8 mouse cellular contexts compared by ENCODE assay signal in the genomic region with DNA sequence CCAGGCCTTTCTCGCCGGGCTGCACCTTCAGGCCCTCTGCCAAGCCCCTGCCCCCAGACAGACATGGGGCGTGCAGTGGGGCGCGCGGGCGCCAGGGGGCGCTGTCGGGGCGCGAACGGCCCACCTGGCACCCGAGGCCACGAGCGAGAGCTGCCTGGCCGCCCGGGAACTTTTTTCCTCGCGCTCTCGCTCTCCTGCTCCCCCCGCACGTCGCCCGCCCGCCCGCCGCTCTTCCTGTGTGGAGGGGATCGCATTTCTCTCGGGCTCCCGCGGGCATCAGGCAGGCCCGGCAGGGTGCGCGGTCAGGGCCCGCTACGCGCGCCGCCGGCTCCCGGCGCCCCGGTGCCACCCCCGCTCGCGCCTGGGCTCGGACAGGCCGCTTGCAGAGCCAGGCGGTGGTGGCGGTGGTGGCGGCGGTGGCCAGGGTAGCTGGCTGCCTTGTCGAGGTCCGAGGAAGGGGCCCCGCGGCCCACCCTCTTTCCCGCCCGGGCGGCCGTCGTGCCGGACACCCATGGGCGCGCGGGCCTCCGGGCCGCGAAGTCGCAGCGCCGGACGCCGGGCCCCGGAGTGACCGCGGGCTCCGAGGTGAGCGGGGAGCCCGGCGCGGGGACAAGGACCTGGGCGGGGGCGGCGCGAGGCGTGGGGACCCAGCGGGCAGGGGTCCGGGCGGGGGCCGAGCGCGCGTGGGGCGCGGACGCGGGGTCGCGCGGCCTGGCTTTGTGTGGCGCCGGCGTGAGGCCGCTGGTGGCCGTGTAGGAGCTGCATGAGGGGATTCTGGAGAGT. TPM values are rescaled to one million over a fixed set of nuclear protein-coding genes. Genes with fewer than 3 reads are reported as not detected.
A peak's percentile ranks its signal among the peaks of the same experiment; 100 is the strongest.
DNase-seq lines count a peak whose midpoint lies in the region; ATAC-seq and TF ChIP-seq lines count a peak whose summit lies in the region.

Gene Rai1 (plus strand): TSS at position 204 of the 783 bp plus-strand sequence.

- peak within 1 kb of the TSS; percentile 99 for H3K27ac ChIP-seq in cortical plate, adult 2 months (ENCODE audit: insufficient read depth, low read length)
- H3K27ac ChIP-seq in hindbrain, postnatal 0 days = peak within 1 kb of the TSS; percentile 98
- H3K27ac ChIP-seq in left cerebral cortex, adult 2 months = peak within 1 kb of the TSS; percentile 99

- H3K4me1 ChIP-seq in cortical plate, adult 2 months (ENCODE audit: control insufficient read depth, insufficient read depth, low read length) = peaks cover 17% of the 10 kb centered on the region
- H3K4me1 ChIP-seq in hindbrain, postnatal 0 days (ENCODE audit: insufficient read depth, low read length) = peaks cover 29% of the 10 kb centered on the region

- peak within 1 kb of the TSS; percentile 90 for H3K4me2 ChIP-seq in hindbrain, postnatal 0 days (ENCODE audit: low read depth, low read length)

- intact Hi-C loops in left cerebral cortex, adult 2 months (cut with DNase I) = loop anchor here (1.0 to 5.0 kb wide), 3 partner anchors 71 to 312 kb away; partner anchors contain the start of genes Atpaf2 and Gid4

- no peak for TF ChIP-seq POLR2A in cortical plate, adult 2 months (IDR thresholded peaks at IDR 0.05; ENCODE audit: extremely low read depth, insufficient read depth, low read length)

- TF ChIP-seq CTCF in cortical plate, adult 2 months (IDR thresholded peaks at IDR 0.05; ENCODE audit: extremely low read depth, insufficient read depth, low read length) = peak; percentile 40; the same call in 1 of the 2 replicates
- TF ChIP-seq CTCF in hindbrain, postnatal 0 days (IDR thresholded peaks at IDR 0.05; ENCODE audit: low read depth) = peak; percentile 70
- peak; percentile 100 for TF ChIP-seq CTCF in left cerebral cortex, adult 2 months (IDR thresholded peaks at IDR 0.05)

- H3K4me3 ChIP-seq in cortical plate, adult 2 months (ENCODE audit: insufficient read depth, low read length) = peak within 1 kb of the TSS; percentile 76
- peak within 1 kb of the TSS; percentile 96 for H3K4me3 ChIP-seq in hindbrain, postnatal 0 days (ENCODE audit: low read length)
- peak within 1 kb of the TSS; percentile 90 for H3K4me3 ChIP-seq in left cerebral cortex, adult 2 months

- peak within 1 kb of the TSS; percentile 99 for H3K9ac ChIP-seq in hindbrain, postnatal 0 days (replicated peaks; ENCODE audit: low read length)

- DNase-seq in R1 (ENCODE audit: low read depth, low spot score) = peak; percentile 79
- peak; percentile 89 to 91 for DNase-seq in gastrocnemius, adult 8-10 months (ENCODE audit: low spot score in 2 of 2)
- peak; percentile 93 for DNase-seq in hindbrain, postnatal 0 days (ENCODE audit: low spot score)
- peak; percentile 93 to 96 for DNase-seq in left cerebral cortex, adult 2 months (ENCODE audit: extremely low spot score in 1 of 2, low spot score in 2 of 2)
- peak; percentile 91 for DNase-seq in right cerebral cortex, adult 18-20 months
- DNase-seq in urinary bladder, postnatal 10 days (ENCODE audit: low spot score) = peak; percentile 65

- peak; percentile 87 for ATAC-seq in hindbrain, postnatal 0 days
- peak; percentile 73 for ATAC-seq in megakaryocyte, adult 5-6 weeks (ENCODE audit: poor library complexity, severe bottlenecking)

- no peaks in the 10 kb centered on the region for H3K36me3 ChIP-seq in hindbrain, postnatal 0 days (ENCODE audit: insufficient read depth, low read length)

- H3K27me3 ChIP-seq in hindbrain, postnatal 0 days (ENCODE audit: insufficient read depth, low read length) = no peaks in the 10 kb centered on the region

- no peaks in the 10 kb centered on the region for H3K9me3 ChIP-seq in hindbrain, postnatal 0 days (ENCODE audit: low read length)

- WGBS in hindbrain, postnatal 0 days = under 1% methylated on average over 80 of the region's 105 CpGs

RNA-seq across cellular contexts. Expression of gene Rai1, which starts in this region (rescaled TPM):
- 41.8 and 41.9 TPM in 2 replicates for polyA plus RNA-seq in cortical plate, adult 2 months (2012; rRNA removed)
- 10 to 100 TPM; 18.0 to 25.7 (median 21.4) TPM for total RNA-seq in gastrocnemius, adult 8-10 months (2022)
- total RNA-seq in hindbrain, postnatal 0 days (2014; rRNA removed) = 70.0 and 90.2 TPM in 2 replicates
- 20.8 and 24.9 TPM in 2 replicates for polyA plus RNA-seq in hindbrain, postnatal 0 days (2015; fragmentation: Nextera tagmentation; extraction: Ambion mirVana)
- total RNA-seq in left cerebral cortex, adult 2 months (2021) = 10 to 100 TPM; 85.4 to 86.3 TPM
- 13.9 and 14.2 TPM in 2 replicates for total RNA-seq in megakaryocyte, adult 5-6 weeks (2015)
- 7.8 TPM in 2 replicates for total RNA-seq in megakaryocyte, adult 5-6 weeks (2017)

Comparison
In these comparisons a context has a peak if more than half of its experiments do, and no peak if none do; other contexts are left out.
1. Peak in every context shown above with its lines: DNase-seq, ATAC-seq, H3K4me3 ChIP-seq and H3K27ac ChIP-seq.
2. CTCF ChIP-seq: peak in every context shown above with its lines; median percentile 100 in left cerebral cortex, adult 2 months; 70 in hindbrain, postnatal 0 days; 40 in cortical plate, adult 2 months.